Mouse (Mus musculus): Measurements from ENCODE around the gene Kcna5. TPM values are rescaled to one million over a fixed set of nuclear protein-coding genes. Genes with fewer than 3 reads are reported as not detected.

Kcna5 gene
- total RNA-seq, 1 experiment = not detected

DNA sequence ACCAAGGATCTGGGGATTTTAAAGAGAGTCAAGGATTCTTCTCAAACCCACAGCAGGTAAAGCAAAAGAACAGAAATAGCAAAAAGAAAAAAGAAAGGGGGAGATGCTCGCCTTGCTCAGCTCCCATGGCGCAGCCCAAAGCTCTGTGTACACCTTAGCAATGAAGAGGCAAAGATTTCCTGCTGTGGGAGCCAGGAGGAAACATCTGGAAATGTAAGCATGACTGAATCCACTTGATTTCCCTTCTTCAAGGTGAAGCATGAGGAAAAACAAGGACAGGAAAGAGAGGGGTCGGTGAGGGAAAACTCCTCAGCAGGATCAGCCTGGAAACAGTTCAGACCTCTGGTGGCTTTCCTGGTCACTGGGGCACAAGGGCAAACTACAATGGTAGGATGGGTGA, 5.2 kb downstream of the Kcna5 start:
- no peak for DNase-seq (ENCODE audit: low read depth, low spot score)
- H3K27ac ChIP-seq (ENCODE audit: insufficient read depth, low read depth, low read length, poor library complexity, severe bottlenecking) = no peak overlapping the region
- in situ Hi-C loops (cut with MboI; ENCODE audit: low sequenced_read_pairs in 2 of 2, unreplicated experiment in 2 of 2) = no loop called here
- TF ChIP-seq CHD2 (IDR thresholded peaks at IDR 0.05; ENCODE audit: low read depth, low read length) = no peak
- TF ChIP-seq HCFC1 (IDR thresholded peaks at IDR 0.05; ENCODE audit: borderline replicate concordance, insufficient read depth, low read length) = no peak
- TF ChIP-seq ZC3H11A (IDR thresholded peaks at IDR 0.05; ENCODE audit: borderline replicate concordance, low read depth, low read length) = no peak
- no peak for TF ChIP-seq MAFK (IDR thresholded peaks at IDR 0.05; ENCODE audit: insufficient read depth, low read depth, low read length)
- no peak for TF ChIP-seq ZNF384 (IDR thresholded peaks at IDR 0.05; ENCODE audit: low read depth, low read length)
- H3K9me3 ChIP-seq (ENCODE audit: control insufficient read depth, insufficient read depth, low read depth, low read length) = no peaks in the 10 kb centered on the region
- peaks cover 0 to 3% of the 10 kb centered on the region in 2 experiments; a peak in 1 of 4 replicates for H3K4me1 ChIP-seq (ENCODE audit: control insufficient read depth in 2 of 2, insufficient read depth in 2 of 2, low read length in 2 of 2, poor library complexity in 1 of 2)
- H3K36me3 ChIP-seq (ENCODE audit: control insufficient read depth, insufficient read depth, low read length, poor library complexity, severe bottlenecking) = no peaks in the 10 kb centered on the region
- H3K4me3 ChIP-seq (ENCODE audit: insufficient read depth in 1 of 2, low read depth in 1 of 2, low read length in 2 of 2, poor library complexity in 1 of 2, severe bottlenecking in 1 of 2) = no peak overlapping the region
- H3K9ac ChIP-seq (ENCODE audit: insufficient read depth, low read depth, low read length, poor library complexity, severe bottlenecking) = no peak overlapping the region

DNA sequence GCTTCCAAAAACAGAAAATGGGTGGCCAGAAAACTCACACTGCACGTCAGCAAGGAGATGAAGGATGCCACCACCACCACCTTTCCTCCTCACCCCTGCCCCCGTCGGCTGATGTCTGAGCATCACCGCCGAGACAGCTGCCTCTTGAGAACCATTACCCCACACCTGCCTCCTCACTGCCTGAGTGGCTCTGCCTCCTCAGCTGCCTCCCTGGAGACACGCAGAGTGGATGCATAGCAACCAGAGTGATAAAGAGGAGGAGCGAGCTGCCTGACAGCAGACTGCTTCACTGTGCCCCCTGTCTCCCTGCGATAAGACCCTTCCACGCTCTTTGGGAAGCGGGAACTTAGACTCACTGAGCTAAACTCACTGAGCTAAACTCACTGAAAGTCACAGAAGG, 20.5 kb downstream of the Kcna5 start:
- DNase-seq (ENCODE audit: low read depth, low spot score) = no peak
- H3K27ac ChIP-seq (ENCODE audit: insufficient read depth, low read depth, low read length, poor library complexity, severe bottlenecking) = no peak overlapping the region
- TF ChIP-seq ZC3H11A (IDR thresholded peaks at IDR 0.05; ENCODE audit: borderline replicate concordance, low read depth, low read length) = no peak
- TF ChIP-seq CHD2 (IDR thresholded peaks at IDR 0.05; ENCODE audit: low read depth, low read length) = no peak
- TF ChIP-seq MAFK (IDR thresholded peaks at IDR 0.05; ENCODE audit: insufficient read depth, low read depth, low read length) = no peak
- H3K9me3 ChIP-seq (ENCODE audit: control insufficient read depth, insufficient read depth, low read depth, low read length) = no peaks in the 10 kb centered on the region
- H3K4me3 ChIP-seq (ENCODE audit: insufficient read depth in 1 of 2, low read depth in 1 of 2, low read length in 2 of 2, poor library complexity in 1 of 2, severe bottlenecking in 1 of 2) = no peak overlapping the region
- H3K4me1 ChIP-seq (ENCODE audit: control insufficient read depth in 2 of 2, insufficient read depth in 2 of 2, low read length in 2 of 2, poor library complexity in 1 of 2) = no peaks in the 10 kb centered on the region
- in situ Hi-C loops (cut with MboI; ENCODE audit: low sequenced_read_pairs in 2 of 2, unreplicated experiment in 2 of 2) = no loop called here
- H3K9ac ChIP-seq (ENCODE audit: insufficient read depth, low read depth, low read length, poor library complexity, severe bottlenecking) = no peak overlapping the region
- H3K36me3 ChIP-seq (ENCODE audit: control insufficient read depth, insufficient read depth, low read length, poor library complexity, severe bottlenecking) = no peaks in the 10 kb centered on the region

DNA sequence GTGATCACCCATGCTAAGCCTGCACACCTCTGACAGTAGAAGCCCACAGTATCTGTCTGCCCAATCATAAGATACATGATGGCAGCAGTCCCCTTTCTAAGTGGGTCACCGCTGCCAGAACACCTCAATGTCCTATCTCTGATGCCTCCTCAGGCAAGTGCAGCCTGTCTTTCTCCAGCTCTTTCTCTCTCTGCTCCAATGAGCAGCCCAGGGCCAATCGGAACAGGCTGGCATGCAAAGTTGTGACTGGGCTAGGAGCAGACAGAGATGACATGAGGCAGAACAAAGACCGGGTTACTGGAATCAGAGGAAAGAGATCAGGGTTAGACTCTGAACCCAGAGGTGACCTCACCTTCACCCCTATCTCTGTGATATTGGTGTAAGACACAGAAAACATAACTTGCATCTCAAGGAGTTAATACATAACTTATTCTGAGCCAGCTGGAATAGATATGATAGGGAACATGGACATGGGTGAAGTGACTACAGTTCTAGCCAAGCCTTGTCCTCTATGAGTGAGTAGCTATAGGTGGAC, 21.4 kb downstream of the Kcna5 start:
- DNase-seq (ENCODE audit: low read depth, low spot score) = no peak
- Histone ChIP-seq H3K9me3 (ENCODE audit: control insufficient read depth, insufficient read depth, low read depth, low read length) (no peaks in the 10 kb centered on the region), H3K9ac (ENCODE audit: insufficient read depth, low read depth, low read length, poor library complexity, severe bottlenecking) (no peak overlapping the region), H3K27ac (ENCODE audit: insufficient read depth, low read depth, low read length, poor library complexity, severe bottlenecking) (no peak overlapping the region), H3K4me1 (ENCODE audit: control insufficient read depth in 2 of 2, insufficient read depth in 2 of 2, low read length in 2 of 2, poor library complexity in 1 of 2) (no peaks in the 10 kb centered on the region), H3K36me3 (ENCODE audit: control insufficient read depth, insufficient read depth, low read length, poor library complexity, severe bottlenecking) (no peaks in the 10 kb centered on the region), H3K4me3 (ENCODE audit: insufficient read depth in 1 of 2, low read depth in 1 of 2, low read length in 2 of 2, poor library complexity in 1 of 2, severe bottlenecking in 1 of 2) (no peak overlapping the region)
- TF ChIP-seq HCFC1 (IDR thresholded peaks at IDR 0.05; ENCODE audit: borderline replicate concordance, insufficient read depth, low read length) = no peak
- no peak for TF ChIP-seq CHD2 (IDR thresholded peaks at IDR 0.05; ENCODE audit: low read depth, low read length)
- no peak for TF ChIP-seq MAFK (IDR thresholded peaks at IDR 0.05; ENCODE audit: insufficient read depth, low read depth, low read length)
- in situ Hi-C loops (cut with MboI; ENCODE audit: low sequenced_read_pairs in 2 of 2, unreplicated experiment in 2 of 2) = no loop called here

DNA sequence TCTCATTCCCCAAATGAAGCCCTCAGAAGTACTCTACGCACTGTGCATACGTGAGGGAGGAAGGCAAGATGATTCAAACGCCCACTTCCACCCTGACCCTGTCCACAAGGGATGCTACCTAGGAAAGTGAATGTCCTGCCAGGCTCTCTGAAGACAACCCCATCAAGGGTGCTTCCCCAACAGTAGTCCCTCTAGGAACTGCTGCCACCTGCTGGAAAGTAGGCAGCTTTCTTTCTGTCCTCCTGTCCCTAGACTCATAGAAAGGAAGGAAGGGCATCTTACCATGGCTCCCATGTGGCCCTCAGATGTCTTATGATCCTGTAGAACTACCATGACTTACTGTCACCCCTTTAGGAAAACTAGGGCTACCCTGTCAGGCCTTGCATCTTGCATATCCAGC, 22.1 kb downstream of the Kcna5 start:
- DNase-seq (ENCODE audit: low read depth, low spot score) = no peak
- in situ Hi-C loops (cut with MboI; ENCODE audit: low sequenced_read_pairs in 2 of 2, unreplicated experiment in 2 of 2) = no loop called here
- Histone ChIP-seq H3K36me3 (ENCODE audit: control insufficient read depth, insufficient read depth, low read length, poor library complexity, severe bottlenecking) (no peaks in the 10 kb centered on the region), H3K9me3 (ENCODE audit: control insufficient read depth, insufficient read depth, low read depth, low read length) (no peaks in the 10 kb centered on the region), H3K4me1 (ENCODE audit: control insufficient read depth in 2 of 2, insufficient read depth in 2 of 2, low read length in 2 of 2, poor library complexity in 1 of 2) (no peaks in the 10 kb centered on the region), H3K27ac (ENCODE audit: insufficient read depth, low read depth, low read length, poor library complexity, severe bottlenecking) (no peak overlapping the region), H3K9ac (ENCODE audit: insufficient read depth, low read depth, low read length, poor library complexity, severe bottlenecking) (no peak overlapping the region), H3K4me3 (ENCODE audit: insufficient read depth in 1 of 2, low read depth in 1 of 2, low read length in 2 of 2, poor library complexity in 1 of 2, severe bottlenecking in 1 of 2) (no peak overlapping the region)
- TF ChIP-seq ZC3H11A (IDR thresholded peaks at IDR 0.05; ENCODE audit: borderline replicate concordance, low read depth, low read length) (no peak), CHD2 (IDR thresholded peaks at IDR 0.05; ENCODE audit: low read depth, low read length) (no peak), MAFK (IDR thresholded peaks at IDR 0.05; ENCODE audit: insufficient read depth, low read depth, low read length) (no peak)

DNA sequence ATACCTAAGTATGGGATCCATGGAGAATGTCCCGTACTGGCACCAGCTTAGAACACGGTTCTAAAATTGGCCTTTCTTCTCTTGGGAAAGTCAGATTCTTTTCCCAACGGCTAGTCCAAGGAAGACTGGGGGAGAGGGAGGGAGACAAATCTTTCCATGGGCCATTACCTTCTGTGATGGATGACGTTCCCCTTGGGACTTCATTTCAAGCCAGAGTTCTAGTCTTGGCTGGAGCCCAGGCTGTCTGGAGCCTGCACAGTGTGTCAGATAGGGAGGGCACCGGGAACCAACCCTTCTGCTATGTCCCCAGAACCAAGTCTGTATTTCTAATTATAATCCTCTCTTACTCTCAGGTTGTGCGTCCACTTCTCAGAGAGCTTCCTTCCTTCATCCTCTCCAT, 26.5 kb downstream of the Kcna5 start:
- no peak for DNase-seq (ENCODE audit: low read depth, low spot score)
- no peak overlapping the region for H3K9ac ChIP-seq (ENCODE audit: insufficient read depth, low read depth, low read length, poor library complexity, severe bottlenecking)
- H3K4me3 ChIP-seq (ENCODE audit: insufficient read depth in 1 of 2, low read depth in 1 of 2, low read length in 2 of 2, poor library complexity in 1 of 2, severe bottlenecking in 1 of 2) = no peak overlapping the region
- no peaks in the 10 kb centered on the region for H3K9me3 ChIP-seq (ENCODE audit: control insufficient read depth, insufficient read depth, low read depth, low read length)
- H3K27ac ChIP-seq (ENCODE audit: insufficient read depth, low read depth, low read length, poor library complexity, severe bottlenecking) = no peak overlapping the region
- in situ Hi-C loops (cut with MboI; ENCODE audit: low sequenced_read_pairs in 2 of 2, unreplicated experiment in 2 of 2) = no loop called here
- H3K36me3 ChIP-seq (ENCODE audit: control insufficient read depth, insufficient read depth, low read length, poor library complexity, severe bottlenecking) = no peaks in the 10 kb centered on the region
- no peaks in the 10 kb centered on the region for H3K4me1 ChIP-seq (ENCODE audit: control insufficient read depth in 2 of 2, insufficient read depth in 2 of 2, low read length in 2 of 2, poor library complexity in 1 of 2)
- no peak for TF ChIP-seq ZNF384 (IDR thresholded peaks at IDR 0.05; ENCODE audit: low read depth, low read length)
- no peak for TF ChIP-seq CHD2 (IDR thresholded peaks at IDR 0.05; ENCODE audit: low read depth, low read length)
- TF ChIP-seq ZC3H11A (IDR thresholded peaks at IDR 0.05; ENCODE audit: borderline replicate concordance, low read depth, low read length) = no peak
- TF ChIP-seq HCFC1 (IDR thresholded peaks at IDR 0.05; ENCODE audit: borderline replicate concordance, insufficient read depth, low read length) = no peak
- TF ChIP-seq MAFK (IDR thresholded peaks at IDR 0.05; ENCODE audit: insufficient read depth, low read depth, low read length) = no peak

All from ES-E14 (cell line).